Mouse (Mus musculus) liver, postnatal 0 days (tissue): ENCODE results near the gene Abi3. TPM values are rescaled to one million over a fixed set of nuclear protein-coding genes. Genes with fewer than 3 reads are reported as not detected.

Source experiments
- ATAC-seq: fragments of 200-750 bp; cut with Nextera tagmentation; 2 replicates; pipeline ENCODE4 v1.8.0; 2017; ENCODE audit warnings: mild to moderate bottlenecking, moderate library complexity
- DNase-seq: peaks from one replicate; pipeline ENCODE4 v3.0.0-alpha.2; 2016
- H3K27ac ChIP-seq: fragments of 300-500 bp; sonication (generic); 2 replicates; pipeline ENCODE4 v1.5.1; 2014; ENCODE audit warnings: antibody characterized with exemption, moderate library complexity, mild to moderate bottlenecking, low read depth
- H3K27me3 ChIP-seq: fragments of 300-500 bp; sonication (generic); 2 replicates; pipeline ENCODE4 v1.6.1; 2014; ENCODE audit warnings: low read length, control low read depth, mixed read lengths; ENCODE audit not compliant: insufficient read depth
- H3K36me3 ChIP-seq: fragments of 300-500 bp; sonication (generic); replicated peaks from 2 replicates; pipeline ENCODE4 v1.6.1; 2014; ENCODE audit warnings: mild to moderate bottlenecking, control low read depth, low read length, moderate library complexity, mixed read lengths; ENCODE audit not compliant: insufficient read depth
- H3K4me1 ChIP-seq: fragments of 300-500 bp; sonication (generic); 2 replicates; pipeline ENCODE4 v1.6.1; 2014; ENCODE audit warnings: antibody characterized with exemption, mild to moderate bottlenecking, control low read depth; ENCODE audit not compliant: insufficient read depth
- H3K4me2 ChIP-seq: fragments of 300-500 bp; sonication (generic); 2 replicates; pipeline ENCODE4 v1.6.1; 2014; ENCODE audit warnings: low read depth, mild to moderate bottlenecking, low read length, moderate library complexity, mixed read lengths
- H3K4me3 ChIP-seq: fragments of 300-500 bp; sonication (generic); 2 replicates; pipeline ENCODE4 v1.5.1; 2014; ENCODE audit warnings: low read depth, low read length
- H3K9ac ChIP-seq: fragments of 300-500 bp; sonication (generic); replicated peaks from 2 replicates; pipeline ENCODE4 v1.6.1; 2014; ENCODE audit warnings: mild to moderate bottlenecking, moderate library complexity
- H3K9me3 ChIP-seq: fragments of 300-500 bp; sonication (generic); 2 replicates; pipeline ENCODE4 v1.6.1; 2016; ENCODE audit warnings: mild to moderate bottlenecking, control low read depth, low read length, mixed read lengths
- CTCF ChIP-seq: sonication (generic); IDR thresholded peaks from 2 replicates; pipeline ENCODE4 v1.5.1; 2016; ENCODE audit warnings: antibody characterized with exemption, low read depth
- EP300 ChIP-seq: IDR thresholded peaks from 2 replicates; pipeline ENCODE4 v1.6.1; 2016; ENCODE audit warnings: antibody characterized with exemption, low read depth, mild to moderate bottlenecking
- WGBS: fragments of 180-500 bp; shearing (Covaris S2); extraction: QIAGEN DNeasy Blood & Tissue Kit; methylation state at CpG from one replicate; pipeline ENCODE4 v1.1.7; 2014; ENCODE audit not compliant: insufficient replicate concordance; 5-methylcytosine and 5-hydroxymethylcytosine counted together
- polyA plus RNA-seq: library from polyadenylated mRNA; unstranded; fragments of >200 nt; fragmentation: Nextera tagmentation; extraction: Ambion mirVana; gene quantifications from 2 replicates; pipeline ENCODE4 v1.2.1, GENCODE M21; 2015

The Abi3 gene
- polyA plus RNA-seq, 1 experiment from 2014 or later = 9.8 TPM

DNA sequence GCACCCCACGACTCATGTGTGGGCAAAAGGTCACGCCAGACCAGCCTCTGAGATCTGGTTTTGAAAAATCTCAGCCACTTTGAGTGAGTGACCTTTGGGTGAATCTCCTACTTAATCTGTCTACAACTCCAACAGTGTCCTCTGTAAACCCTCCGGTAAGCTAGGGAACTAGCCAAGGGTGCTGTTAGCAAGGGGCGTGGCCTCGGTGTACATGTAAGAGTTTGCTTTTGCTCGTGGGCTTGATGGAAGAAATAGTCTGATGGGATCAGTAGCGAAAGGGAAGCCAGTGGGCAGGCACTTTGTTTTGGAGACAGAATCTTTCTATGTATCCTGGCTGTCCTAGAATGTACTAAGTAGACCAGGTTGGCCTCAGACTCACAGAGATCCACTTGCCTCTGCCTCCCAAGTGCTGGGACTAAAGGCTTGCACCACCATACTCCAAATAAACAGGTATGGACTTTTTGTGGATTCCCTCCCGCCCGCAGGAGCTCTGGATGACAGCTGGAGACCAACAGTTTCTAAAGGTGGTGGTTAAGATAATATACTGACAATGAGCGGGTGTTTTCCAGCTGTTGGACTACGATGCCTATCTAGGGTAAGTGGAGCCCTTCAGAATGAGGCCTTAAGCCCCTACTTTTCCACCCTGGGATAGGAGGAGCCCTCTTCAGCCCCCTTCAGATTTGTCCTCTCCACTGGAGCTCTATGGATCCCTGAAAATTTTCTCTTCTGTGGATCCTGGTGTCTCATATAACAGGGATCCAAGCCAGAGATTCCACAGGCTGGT is 13.9 kb downstream of the Abi3 start:
- Histone ChIP-seq H3K9ac (no peak overlapping the region), H3K9me3 (no peaks in the 10 kb centered on the region), H3K4me1 (peaks cover 38% of the 10 kb centered on the region), H3K36me3 (peaks cover 5% of the 10 kb centered on the region; the same call in 1 of the 2 replicates), H3K4me2 (no peak overlapping the region), H3K27ac (no peak overlapping the region), H3K27me3 (peaks cover 51% of the 10 kb centered on the region), H3K4me3 (no peak overlapping the region)
- WGBS = 49% methylated on average over 11 of the region's 11 CpGs
- ATAC-seq (no peak), DNase-seq (no peak)
- TF ChIP-seq CTCF = no peak
- TF ChIP-seq EP300 = no peak

- Histone ChIP-seq H3K4me2 (peak overlapping the region; percentile 48), H3K27ac (no peak overlapping the region), H3K4me1 (peaks cover 44% of the 10 kb centered on the region), H3K9me3 (no peaks in the 10 kb centered on the region), H3K36me3 (peaks cover 5% of the 10 kb centered on the region; the same call in 1 of the 2 replicates), H3K27me3 (peaks cover 43% of the 10 kb centered on the region), H3K9ac (no peak overlapping the region), H3K4me3 (0 out of 2 replicates have a peak overlapping the region, but pooled peaks have one; percentile 1)
- DNase-seq (peak; percentile 78), ATAC-seq (no peak)
- TF ChIP-seq CTCF (peak; percentile 85), EP300 (no peak)
- whole genome bisulfite sequencing = 12% methylated on average over 3 of the region's 3 CpGs
These were observed 14.7 kb downstream of the Abi3 start for GRCm38 (mm10) chr11:95827464-95828085.

DNA sequence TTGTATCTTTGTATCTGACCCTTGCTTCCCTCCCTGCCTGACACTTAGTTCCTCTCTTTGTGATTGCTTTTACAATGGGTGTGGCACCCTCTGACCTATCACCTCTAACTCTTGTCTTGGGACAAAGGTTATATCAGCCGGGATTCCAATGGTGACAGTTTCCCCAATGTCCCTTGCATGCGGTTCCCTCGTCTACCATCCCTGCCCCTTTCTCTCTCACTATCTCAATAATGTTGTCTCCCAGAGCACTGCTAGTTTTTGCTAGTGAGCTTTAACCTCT is 15.2 kb downstream of the Abi3 start:
- Histone ChIP-seq H3K4me1 (peaks cover 42% of the 10 kb centered on the region), H3K27me3 (peaks cover 38% of the 10 kb centered on the region), H3K27ac (no peak overlapping the region), H3K9ac (no peak overlapping the region), H3K9me3 (no peaks in the 10 kb centered on the region), H3K4me3 (0 out of 2 replicates have a peak overlapping the region, but pooled peaks have one; percentile 1), H3K36me3 (peaks cover 2% of the 10 kb centered on the region; the same call in 1 of the 2 replicates), H3K4me2 (peak overlapping the region; percentile 48)
- ATAC-seq = no peak
- DNase-seq = no peak
- WGBS = 6% methylated on average over 3 of the region's 3 CpGs
- TF ChIP-seq EP300 = no peak

GRCm38 (mm10) chr11:95826317-95827167 is 15.7 kb downstream of the Abi3 start:
- Histone ChIP-seq H3K27ac (no peak overlapping the region), H3K4me3 (0 out of 2 replicates have a peak overlapping the region, but pooled peaks have one; percentile 0), H3K4me2 (peak overlapping the region; percentile 48), H3K9ac (peak overlapping the region; percentile 8; the same call in 1 of the 2 replicates), H3K27me3 (peaks cover 33% of the 10 kb centered on the region), H3K36me3 (no peaks in the 10 kb centered on the region; the same call in 1 of the 2 replicates), H3K9me3 (no peaks in the 10 kb centered on the region), H3K4me1 (peaks cover 38% of the 10 kb centered on the region)
- 44% methylated on average over 6 of the region's 6 CpGs for WGBS
- no peak for TF ChIP-seq CTCF
- TF ChIP-seq EP300 = peak; percentile 37; the same call in 1 of the 2 replicates
- DNase-seq = no peak
- ATAC-seq = no peak

DNA sequence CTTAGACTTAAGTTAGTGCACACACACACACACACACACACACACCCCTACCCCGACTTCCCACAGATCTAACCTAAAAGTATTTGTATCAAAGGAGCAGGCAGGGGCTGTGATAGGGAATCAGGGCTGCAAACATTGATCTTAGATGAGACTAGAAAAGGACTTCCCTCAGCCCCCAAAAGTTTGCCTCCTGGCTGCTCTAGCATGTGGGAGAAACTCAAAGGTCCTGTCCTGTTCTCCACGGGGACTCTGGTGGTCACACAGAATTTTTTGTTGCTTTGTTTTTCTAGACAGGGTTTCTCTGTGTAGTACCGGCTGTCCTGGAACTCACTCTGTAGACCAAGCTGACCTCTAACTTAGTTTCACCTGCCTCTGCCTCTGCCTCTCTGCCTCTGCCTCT is 16.7 kb downstream of the Abi3 start:
- 48% methylated on average over 3 of the region's 3 CpGs for WGBS
- H3K27ac ChIP-seq = no peak overlapping the region
- H3K4me3 ChIP-seq = peak overlapping the region; percentile 64
- peaks cover 29% of the 10 kb centered on the region for H3K4me1 ChIP-seq
- DNase-seq (no peak), ATAC-seq (no peak)
- peak overlapping the region; percentile 95 for H3K4me2 ChIP-seq
- H3K9ac ChIP-seq = peak overlapping the region; percentile 74
- H3K36me3 ChIP-seq = no peaks in the 10 kb centered on the region; the same call in 1 of the 2 replicates
- peaks cover 23% of the 10 kb centered on the region for H3K27me3 ChIP-seq
- no peaks in the 10 kb centered on the region for H3K9me3 ChIP-seq
- TF ChIP-seq CTCF (no peak), EP300 (no peak)

DNA sequence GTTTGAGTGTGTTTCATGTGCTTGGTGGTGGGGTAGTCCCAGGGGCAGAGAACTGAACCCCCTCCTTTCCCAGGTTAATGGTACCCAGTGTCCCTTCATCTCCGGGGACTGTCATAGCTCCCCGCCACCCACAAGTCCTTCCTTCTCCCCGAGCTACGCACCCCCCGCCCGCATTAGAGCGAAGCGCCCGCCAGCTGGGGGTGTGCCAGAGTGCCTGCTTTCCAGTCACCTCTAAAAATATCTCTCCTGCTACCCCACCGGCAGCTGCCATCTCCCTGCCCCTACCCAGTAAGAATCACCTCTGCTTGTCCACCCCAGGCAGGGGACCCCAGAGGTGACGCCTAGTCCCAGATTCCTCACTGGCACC is 17.4 kb downstream of the Abi3 start:
- Histone ChIP-seq H3K36me3 (no peaks in the 10 kb centered on the region), H3K9ac (peak overlapping the region; percentile 74), H3K27ac (peak overlapping the region; percentile 35; the same call in 1 of the 2 replicates), H3K4me3 (peak overlapping the region; percentile 64), H3K9me3 (no peaks in the 10 kb centered on the region), H3K27me3 (peaks cover 16% of the 10 kb centered on the region), H3K4me1 (peaks cover 24% of the 10 kb centered on the region), H3K4me2 (peak overlapping the region; percentile 95)
- 5% methylated on average over 11 of the region's 11 CpGs for WGBS
- TF ChIP-seq EP300 = no peak
- TF ChIP-seq CTCF = no peak
- DNase-seq (no peak), ATAC-seq (no peak)
